Mouse (Mus musculus): Measurements from ENCODE around the gene Tigit. TPM values are rescaled to one million over a fixed set of nuclear protein-coding genes. Genes with fewer than 3 reads are reported as not detected.

The Tigit gene
- polyA plus RNA-seq, 2 experiments: not detected

GRCm38 (mm10) chr16:43655183-43655787 is 8.7 kb downstream of the Tigit start:
- no peak overlapping the region for H3K27ac ChIP-seq
- 45% methylated on average over 6 of the region's 6 CpGs for WGBS (ENCODE audit: insufficient replicate concordance)
- no peaks in the 10 kb centered on the region for H3K27me3 ChIP-seq (ENCODE audit: control insufficient read depth, insufficient read depth, low read length)
- H3K9me3 ChIP-seq (ENCODE audit: control insufficient read depth, low read length): no peaks in the 10 kb centered on the region
- no peaks in the 10 kb centered on the region for H3K36me3 ChIP-seq (replicated peaks; ENCODE audit: control insufficient read depth, insufficient read depth, low read depth)
- TF ChIP-seq EP300 (IDR thresholded peaks at IDR 0.05; ENCODE audit: low read depth) (no peak), CTCF (IDR thresholded peaks at IDR 0.05; ENCODE audit: low read depth) (no peak)
- no peak overlapping the region for H3K9ac ChIP-seq (replicated peaks)
- no peak for DNase-seq (ENCODE audit: low read depth in 3 of 3, low spot score in 3 of 3)
- no peak overlapping the region for H3K4me2 ChIP-seq (ENCODE audit: low read depth)
- ATAC-seq (ENCODE audit: insufficient read depth): no peak
- no peaks in the 10 kb centered on the region for H3K4me1 ChIP-seq (replicated peaks; ENCODE audit: control insufficient read depth in 2 of 2, insufficient read depth in 2 of 2, low read length in 1 of 2)
- H3K4me3 ChIP-seq (ENCODE audit: insufficient read depth in 1 of 2, low read depth in 2 of 2, low read length in 2 of 2): no peak overlapping the region

DNA sequence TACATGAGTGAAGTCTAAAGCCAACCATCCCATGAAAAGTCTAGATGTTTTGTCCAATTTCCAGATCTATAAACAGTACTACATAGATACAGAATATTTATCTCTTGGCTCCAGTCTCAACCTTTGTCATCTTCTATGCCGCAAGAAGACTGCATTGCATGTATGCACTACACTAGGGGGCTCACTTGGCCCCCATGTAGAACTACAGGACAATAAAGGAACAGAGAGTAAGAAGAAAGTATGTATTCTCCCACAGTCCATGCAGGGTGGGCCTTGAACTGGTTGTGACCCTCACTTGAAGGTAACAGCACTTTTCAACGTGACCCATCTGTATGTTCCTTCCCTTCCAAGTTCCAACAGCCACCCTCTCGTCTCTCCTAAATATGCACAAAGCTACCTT is 9.7 kb downstream of the Tigit start:
- H3K36me3 ChIP-seq (replicated peaks; ENCODE audit: control insufficient read depth, insufficient read depth, low read depth): no peaks in the 10 kb centered on the region
- no peak overlapping the region for H3K27ac ChIP-seq
- H3K9me3 ChIP-seq (ENCODE audit: control insufficient read depth, low read length): no peaks in the 10 kb centered on the region
- DNase-seq (ENCODE audit: low read depth in 3 of 3, low spot score in 3 of 3) (no peak), ATAC-seq (ENCODE audit: insufficient read depth) (no peak)
- no peaks in the 10 kb centered on the region for H3K4me1 ChIP-seq (replicated peaks; ENCODE audit: control insufficient read depth in 2 of 2, insufficient read depth in 2 of 2, low read length in 1 of 2)
- no peak overlapping the region for H3K4me2 ChIP-seq (ENCODE audit: low read depth)
- TF ChIP-seq CTCF (IDR thresholded peaks at IDR 0.05; ENCODE audit: low read depth): no peak
- no peak for TF ChIP-seq EP300 (IDR thresholded peaks at IDR 0.05; ENCODE audit: low read depth)
- H3K9ac ChIP-seq (replicated peaks): no peak overlapping the region
- WGBS (ENCODE audit: insufficient replicate concordance): 41% methylated on average over 3 of the region's 3 CpGs
- H3K4me3 ChIP-seq (ENCODE audit: insufficient read depth in 1 of 2, low read depth in 2 of 2, low read length in 2 of 2): no peak overlapping the region
- H3K27me3 ChIP-seq (ENCODE audit: control insufficient read depth, insufficient read depth, low read length): no peaks in the 10 kb centered on the region

DNA sequence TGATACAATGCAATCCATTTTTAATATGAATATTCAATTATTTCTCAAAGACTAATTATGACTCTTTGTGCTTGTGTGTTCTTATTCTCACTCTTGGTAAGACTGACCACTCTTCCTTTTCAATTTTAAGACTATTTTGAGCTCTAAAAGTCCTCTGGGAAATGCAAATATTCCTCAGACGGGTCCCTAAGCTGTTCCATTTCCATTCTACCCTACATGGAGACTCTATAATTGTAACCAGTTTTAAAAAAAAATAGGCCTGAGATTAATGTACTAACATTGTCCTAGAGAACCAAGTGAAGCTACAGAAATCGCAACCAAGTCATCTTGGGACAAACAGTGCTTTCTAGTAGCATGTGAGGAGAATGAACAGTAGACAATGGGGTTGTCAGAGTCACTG is 10.7 kb downstream of the Tigit start:
- Histone ChIP-seq H3K9ac (replicated peaks) (no peak overlapping the region), H3K27ac (no peak overlapping the region), H3K9me3 (ENCODE audit: control insufficient read depth, low read length) (no peaks in the 10 kb centered on the region), H3K4me2 (ENCODE audit: low read depth) (no peak overlapping the region), H3K4me1 (replicated peaks; ENCODE audit: control insufficient read depth in 2 of 2, insufficient read depth in 2 of 2, low read length in 1 of 2) (no peaks in the 10 kb centered on the region), H3K4me3 (ENCODE audit: insufficient read depth in 1 of 2, low read depth in 2 of 2, low read length in 2 of 2) (no peak overlapping the region), H3K27me3 (ENCODE audit: control insufficient read depth, insufficient read depth, low read length) (no peaks in the 10 kb centered on the region), H3K36me3 (replicated peaks; ENCODE audit: control insufficient read depth, insufficient read depth, low read depth) (no peaks in the 10 kb centered on the region)
- no peak for DNase-seq (ENCODE audit: low read depth in 3 of 3, low spot score in 3 of 3)
- WGBS (ENCODE audit: insufficient replicate concordance): 57% methylated on average over 2 of the region's 2 CpGs
- ATAC-seq (ENCODE audit: insufficient read depth): no peak
- TF ChIP-seq EP300 (IDR thresholded peaks at IDR 0.05; ENCODE audit: low read depth) (no peak), CTCF (IDR thresholded peaks at IDR 0.05; ENCODE audit: low read depth) (no peak)

GRCm38 (mm10) chr16:43650355-43651080 is 13.4 kb downstream of the Tigit start:
- 71% methylated on average over 2 of the region's 3 CpGs for WGBS (ENCODE audit: insufficient replicate concordance)
- Histone ChIP-seq H3K36me3 (replicated peaks; ENCODE audit: control insufficient read depth, insufficient read depth, low read depth) (no peaks in the 10 kb centered on the region), H3K27me3 (ENCODE audit: control insufficient read depth, insufficient read depth, low read length) (no peaks in the 10 kb centered on the region), H3K9me3 (ENCODE audit: control insufficient read depth, low read length) (no peaks in the 10 kb centered on the region), H3K9ac (replicated peaks) (no peak overlapping the region), H3K4me2 (ENCODE audit: low read depth) (no peak overlapping the region), H3K4me3 (ENCODE audit: insufficient read depth in 1 of 2, low read depth in 2 of 2, low read length in 2 of 2) (no peak overlapping the region), H3K4me1 (replicated peaks; ENCODE audit: control insufficient read depth in 2 of 2, insufficient read depth in 2 of 2, low read length in 1 of 2) (no peaks in the 10 kb centered on the region), H3K27ac (no peak overlapping the region)
- ATAC-seq (ENCODE audit: insufficient read depth): no peak
- TF ChIP-seq EP300 (IDR thresholded peaks at IDR 0.05; ENCODE audit: low read depth) (no peak), CTCF (IDR thresholded peaks at IDR 0.05; ENCODE audit: low read depth) (no peak)
- no peak for DNase-seq (ENCODE audit: low read depth in 3 of 3, low spot score in 3 of 3)

DNA sequence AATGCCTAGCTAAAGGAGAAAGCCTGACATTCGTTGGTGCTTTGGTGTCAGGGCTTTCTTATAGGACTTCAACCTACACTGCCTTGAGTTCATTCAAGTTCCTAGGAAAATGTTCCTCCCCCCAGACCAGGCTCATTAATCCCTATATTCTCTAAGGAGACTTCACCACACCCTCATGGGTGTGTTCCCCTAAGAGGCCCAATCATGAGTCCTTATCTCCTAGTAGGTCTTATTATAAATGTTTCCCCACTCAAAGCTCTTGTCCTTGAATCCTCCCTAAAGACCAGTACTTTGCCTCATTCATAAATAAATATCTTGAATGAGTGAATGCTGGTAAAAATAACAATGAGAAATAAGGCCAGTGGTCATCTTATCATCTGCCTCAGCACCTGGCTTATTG is 16.3 kb downstream of the Tigit start:
- 56% methylated on average over 1 of the region's 1 CpGs for WGBS (ENCODE audit: insufficient replicate concordance)

More for the DNA sequence above, 16.3 kb downstream of the Tigit start:
- Histone ChIP-seq H3K4me2 (ENCODE audit: low read depth) (no peak overlapping the region), H3K4me3 (ENCODE audit: insufficient read depth in 1 of 2, low read depth in 2 of 2, low read length in 2 of 2) (no peak overlapping the region), H3K9me3 (ENCODE audit: control insufficient read depth, low read length) (no peaks in the 10 kb centered on the region), H3K27me3 (ENCODE audit: control insufficient read depth, insufficient read depth, low read length) (no peaks in the 10 kb centered on the region), H3K4me1 (replicated peaks; ENCODE audit: control insufficient read depth in 2 of 2, insufficient read depth in 2 of 2, low read length in 1 of 2) (no peaks in the 10 kb centered on the region), H3K9ac (replicated peaks) (no peak overlapping the region), H3K27ac (no peak overlapping the region), H3K36me3 (replicated peaks; ENCODE audit: control insufficient read depth, insufficient read depth, low read depth) (no peaks in the 10 kb centered on the region)
- DNase-seq (ENCODE audit: low read depth in 3 of 3, low spot score in 3 of 3): no peak
- ATAC-seq (ENCODE audit: insufficient read depth): no peak
- no peak for TF ChIP-seq EP300 (IDR thresholded peaks at IDR 0.05; ENCODE audit: low read depth)
- no peak for TF ChIP-seq CTCF (IDR thresholded peaks at IDR 0.05; ENCODE audit: low read depth)

Measured in liver, embryonic 14.5 days (tissue).